Mouse (Mus musculus) embryonic facial prominence, embryonic 13.5 days (tissue): ENCODE results near the gene Mid1. TPM values are rescaled to one million over a fixed set of nuclear protein-coding genes. Genes with fewer than 3 reads are reported as not detected.

Experiments used
- ATAC-seq: fragments of 200-750 bp; cut with Nextera tagmentation; 2 replicates; pipeline ENCODE4 v1.8.0; 2017; ENCODE audit warnings: low read depth; ENCODE audit not compliant: insufficient number of reproducible peaks, insufficient read depth, low FRiP score, low TSS enrichment
- H3K27ac ChIP-seq: fragments of 300-500 bp; sonication (generic); 2 replicates; pipeline ENCODE4 v1.5.1; 2015; ENCODE audit warnings: moderate library complexity, mild to moderate bottlenecking, inconsistent platforms
- H3K27me3 ChIP-seq: fragments of 300-500 bp; sonication (generic); 2 replicates; pipeline ENCODE4 v1.6.1; 2015; ENCODE audit warnings: mild to moderate bottlenecking, inconsistent platforms
- H3K36me3 ChIP-seq: fragments of 300-500 bp; sonication (generic); 2 replicates; pipeline ENCODE4 v1.6.1; 2015; ENCODE audit warnings: mild to moderate bottlenecking, inconsistent platforms
- H3K4me1 ChIP-seq: fragments of 300-500 bp; sonication (generic); 2 replicates; pipeline ENCODE4 v1.6.1; 2015; ENCODE audit warnings: inconsistent platforms
- H3K4me2 ChIP-seq: fragments of 300-500 bp; sonication (generic); 2 replicates; pipeline ENCODE4 v1.6.1; 2015; ENCODE audit warnings: moderate library complexity, mild to moderate bottlenecking, inconsistent platforms
- H3K4me3 ChIP-seq: fragments of 300-500 bp; sonication (generic); 2 replicates; pipeline ENCODE4 v1.5.1; 2015; ENCODE audit warnings: mild to moderate bottlenecking, inconsistent platforms
- H3K9ac ChIP-seq: fragments of 300-500 bp; sonication (generic); 2 replicates; pipeline ENCODE4 v1.6.1; 2015; ENCODE audit warnings: mild to moderate bottlenecking, inconsistent platforms
- H3K9me3 ChIP-seq: fragments of 300-500 bp; sonication (generic); 2 replicates; pipeline ENCODE4 v1.6.1; 2016; ENCODE audit warnings: inconsistent platforms
- WGBS: fragments of 180-500 bp; shearing (Covaris S2); methylation state at CpG from one replicate; pipeline ENCODE4 v1.1.7; 2015; ENCODE audit warnings: mixed read lengths; 5-methylcytosine and 5-hydroxymethylcytosine counted together
- polyA plus RNA-seq: library from polyadenylated mRNA; unstranded; fragments of >200 nt; fragmentation: Nextera tagmentation; extraction: Ambion mirVana; gene quantifications from 2 replicates; pipeline ENCODE4 v1.2.1, GENCODE M21; 2015

The Mid1 gene
- polyA plus RNA-seq, 1 experiment from 2014 or later = 9.2 TPM

DNA sequence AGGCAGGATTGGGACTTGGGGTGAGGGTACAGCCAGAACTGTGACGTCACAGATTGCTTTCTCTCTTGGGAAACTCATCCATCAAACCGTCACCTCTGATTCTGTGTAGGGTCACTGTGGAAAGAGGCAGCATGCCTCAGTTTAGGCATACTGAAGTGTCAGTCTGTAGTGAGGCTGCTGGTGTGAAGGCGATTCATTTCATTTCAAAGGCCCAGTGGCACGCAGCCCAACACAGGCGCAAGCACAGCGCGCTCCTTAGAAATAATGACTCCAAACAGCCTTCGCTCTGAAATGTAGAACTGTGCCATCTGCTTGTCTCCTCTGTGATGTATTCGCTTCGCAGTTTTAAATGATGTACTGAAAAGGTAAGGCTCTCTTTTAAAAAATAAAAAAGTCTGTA, 141.9 kb downstream of the Mid1 start:
- Histone ChIP-seq H3K9ac (no peak overlapping the region), H3K27me3 (peaks cover 26% of the 10 kb centered on the region; the same call in 1 of the 2 replicates), H3K9me3 (no peaks in the 10 kb centered on the region), H3K4me3 (no peak overlapping the region), H3K36me3 (no peaks in the 10 kb centered on the region), H3K4me1 (no peaks in the 10 kb centered on the region), H3K27ac (no peak overlapping the region), H3K4me2 (no peak overlapping the region)
- ATAC-seq = no peak
- 74% methylated on average over 10 of the region's 10 CpGs for WGBS

DNA sequence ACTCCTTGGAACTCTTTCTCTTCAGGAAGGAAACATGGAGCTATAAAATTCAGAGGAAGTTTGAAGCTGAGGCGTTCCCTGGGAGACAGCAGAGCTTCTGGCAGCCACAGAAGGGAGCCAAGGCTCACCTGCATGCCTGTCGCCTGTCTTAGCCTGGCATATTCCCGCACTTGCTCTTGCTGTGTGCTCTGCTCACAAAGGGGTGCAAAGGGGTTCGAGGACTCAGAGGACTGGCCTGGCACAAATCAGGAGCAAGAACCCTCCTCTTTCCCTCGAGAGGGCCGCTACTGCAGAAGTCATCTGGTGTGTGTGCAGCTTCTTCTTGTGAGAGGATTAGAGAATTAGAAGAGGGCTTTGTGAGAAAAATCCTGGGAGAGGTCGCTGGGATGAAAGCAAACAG, 142.7 kb downstream of the Mid1 start:
- H3K36me3 ChIP-seq = no peaks in the 10 kb centered on the region
- peaks cover 24% of the 10 kb centered on the region; the same call in 1 of the 2 replicates for H3K27me3 ChIP-seq
- no peak overlapping the region for H3K4me3 ChIP-seq
- no peak for ATAC-seq
- H3K4me1 ChIP-seq = no peaks in the 10 kb centered on the region
- no peak overlapping the region for H3K4me2 ChIP-seq
- H3K27ac ChIP-seq = no peak overlapping the region
- no peak overlapping the region for H3K9ac ChIP-seq
- WGBS = 36% methylated on average over 7 of the region's 7 CpGs
- no peaks in the 10 kb centered on the region for H3K9me3 ChIP-seq

DNA sequence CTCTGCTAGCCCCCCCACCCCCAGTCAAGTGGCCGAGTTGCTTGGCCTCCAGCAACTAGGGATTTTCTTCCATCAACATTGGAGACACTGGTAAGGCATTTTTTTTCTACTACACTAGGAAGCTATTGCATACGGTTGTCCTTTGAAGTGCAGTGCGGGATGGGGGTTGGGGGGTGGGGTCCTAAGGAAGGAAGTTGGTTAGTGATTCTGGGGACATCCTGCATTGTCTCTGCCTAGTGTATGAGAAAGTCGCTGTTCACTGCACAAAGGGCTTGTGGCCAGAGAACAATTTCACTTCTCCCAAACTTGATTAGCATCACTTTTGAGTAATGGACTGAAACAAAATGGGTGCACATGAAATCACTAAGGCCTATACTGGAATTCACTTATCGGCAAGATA, 143.1 kb downstream of the Mid1 start:
- H3K4me3 ChIP-seq = no peak overlapping the region
- 35% methylated on average over 5 of the region's 5 CpGs for WGBS
- no peaks in the 10 kb centered on the region for H3K4me1 ChIP-seq
- no peaks in the 10 kb centered on the region for H3K36me3 ChIP-seq
- H3K27me3 ChIP-seq = peaks cover 21% of the 10 kb centered on the region; the same call in 1 of the 2 replicates
- H3K9ac ChIP-seq = no peak overlapping the region
- no peak for ATAC-seq
- no peak overlapping the region for H3K4me2 ChIP-seq
- no peak overlapping the region for H3K27ac ChIP-seq
- no peaks in the 10 kb centered on the region for H3K9me3 ChIP-seq

DNA sequence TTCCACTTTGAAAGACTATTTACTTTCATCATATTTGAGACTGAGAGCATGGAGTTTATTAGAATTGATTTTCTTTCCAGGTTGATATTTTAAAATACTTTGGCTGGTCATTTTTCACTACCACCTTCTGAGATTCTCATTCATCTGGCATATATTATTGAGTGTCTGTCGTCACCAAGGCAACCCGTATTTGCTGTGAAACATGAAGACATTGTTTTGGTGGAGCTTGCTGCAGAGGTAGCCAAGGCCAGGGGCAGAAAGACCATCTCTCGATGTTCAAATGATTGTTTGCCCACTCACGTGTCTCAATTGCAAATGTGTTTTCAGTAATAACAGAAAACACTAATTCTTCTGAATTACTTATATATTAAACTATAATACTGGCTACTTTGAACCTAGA, 145.1 kb downstream of the Mid1 start:
- H3K4me3 ChIP-seq = no peak overlapping the region
- no peak overlapping the region for H3K4me2 ChIP-seq
- H3K4me1 ChIP-seq = no peaks in the 10 kb centered on the region
- no peaks in the 10 kb centered on the region for H3K36me3 ChIP-seq
- no peak overlapping the region for H3K27ac ChIP-seq
- H3K9me3 ChIP-seq = no peaks in the 10 kb centered on the region
- WGBS = 33% methylated on average over 4 of the region's 4 CpGs
- ATAC-seq = no peak
- H3K9ac ChIP-seq = no peak overlapping the region
- peaks cover 19% of the 10 kb centered on the region; the same call in 1 of the 2 replicates for H3K27me3 ChIP-seq

DNA sequence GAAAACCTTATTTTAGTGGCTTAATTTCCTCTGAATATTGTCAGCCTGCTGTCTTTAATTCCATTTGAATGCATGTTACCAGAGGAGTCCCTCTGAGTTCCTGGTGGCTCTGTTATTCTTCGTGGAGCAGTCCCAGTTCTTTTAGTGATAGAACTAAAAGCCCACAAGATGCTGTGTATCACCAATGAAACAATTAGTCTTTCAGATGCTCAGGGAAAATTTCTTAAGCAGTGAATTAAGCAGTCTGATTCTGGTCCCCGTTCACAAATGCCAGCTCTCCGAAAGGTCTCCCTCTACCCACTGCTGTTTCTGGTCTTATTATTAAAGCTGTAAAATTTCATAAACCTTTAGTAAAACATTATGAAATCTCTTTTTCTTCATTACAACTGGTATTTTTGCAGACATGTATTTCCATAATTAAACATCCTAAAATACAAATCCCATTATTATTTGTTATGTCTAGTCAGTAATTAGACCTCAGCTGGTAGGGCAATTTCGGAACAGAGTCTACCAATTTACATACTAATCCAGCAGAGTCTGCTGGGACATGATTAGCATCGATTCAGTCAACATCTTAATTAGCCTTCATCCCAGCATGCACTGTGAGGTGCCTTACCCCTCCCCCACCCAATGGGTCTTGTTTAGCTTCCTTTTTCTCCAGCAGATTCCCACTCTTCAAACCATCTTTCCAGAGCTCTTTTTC, 153.1 kb downstream of the Mid1 start:
- Histone ChIP-seq H3K4me2 (no peak overlapping the region), H3K27me3 (no peaks in the 10 kb centered on the region; the same call in 1 of the 2 replicates), H3K9ac (no peak overlapping the region), H3K9me3 (no peaks in the 10 kb centered on the region), H3K36me3 (no peaks in the 10 kb centered on the region), H3K4me1 (no peaks in the 10 kb centered on the region), H3K27ac (no peak overlapping the region), H3K4me3 (no peak overlapping the region)
- ATAC-seq = no peak
- WGBS = 54% methylated on average over 5 of the region's 5 CpGs

DNA sequence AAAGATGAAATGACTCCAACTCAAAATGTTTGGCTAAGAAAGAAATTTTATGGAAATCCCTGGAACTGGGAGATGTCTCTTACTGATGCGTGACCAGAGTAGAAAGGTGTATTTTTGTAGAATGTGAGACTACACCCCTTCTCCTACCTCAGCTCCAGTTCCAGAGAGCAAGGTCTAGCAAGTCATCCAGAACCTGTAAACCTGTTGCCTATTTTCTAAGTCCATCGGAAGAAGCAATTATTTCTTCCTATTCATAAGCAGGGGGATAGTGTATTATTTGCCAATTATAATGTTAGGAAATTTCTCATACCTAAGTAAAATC, 153.6 kb downstream of the Mid1 start:
- H3K4me3 ChIP-seq = no peak overlapping the region
- H3K27ac ChIP-seq = no peak overlapping the region
- 89% methylated on average over 2 of the region's 2 CpGs for WGBS
- H3K36me3 ChIP-seq = no peaks in the 10 kb centered on the region
- ATAC-seq = no peak
- H3K9ac ChIP-seq = no peak overlapping the region
- H3K9me3 ChIP-seq = no peaks in the 10 kb centered on the region
- no peak overlapping the region for H3K4me2 ChIP-seq
- no peaks in the 10 kb centered on the region; the same call in 1 of the 2 replicates for H3K27me3 ChIP-seq
- no peaks in the 10 kb centered on the region for H3K4me1 ChIP-seq

DNA sequence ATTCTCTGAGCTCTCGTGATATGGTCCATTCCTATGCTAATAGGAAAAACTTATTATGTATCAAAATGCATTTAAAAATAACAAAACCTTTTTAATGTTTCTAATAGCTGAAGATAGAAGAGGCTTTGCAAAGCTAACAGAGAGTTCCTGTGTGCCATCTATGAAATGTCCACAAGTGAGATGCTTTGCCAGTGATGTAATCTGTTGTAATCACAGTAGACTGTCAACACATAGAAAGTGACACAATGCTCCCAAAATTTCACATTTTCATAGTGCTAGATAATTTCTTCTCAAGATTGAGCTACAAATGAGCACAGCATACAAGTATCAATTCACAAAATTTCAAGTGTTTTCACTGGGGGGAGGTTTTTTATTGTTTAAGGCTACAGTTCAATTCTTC, 158.3 kb downstream of the Mid1 start:
- peaks cover 24% of the 10 kb centered on the region for H3K27me3 ChIP-seq
- H3K9me3 ChIP-seq = no peaks in the 10 kb centered on the region
- H3K36me3 ChIP-seq = no peaks in the 10 kb centered on the region
- H3K9ac ChIP-seq = no peak overlapping the region
- H3K27ac ChIP-seq = no peak overlapping the region
- WGBS = 68% methylated on average over 1 of the region's 1 CpGs
- ATAC-seq = no peak
- H3K4me2 ChIP-seq = no peak overlapping the region
- no peak overlapping the region for H3K4me3 ChIP-seq
- H3K4me1 ChIP-seq = no peaks in the 10 kb centered on the region

DNA sequence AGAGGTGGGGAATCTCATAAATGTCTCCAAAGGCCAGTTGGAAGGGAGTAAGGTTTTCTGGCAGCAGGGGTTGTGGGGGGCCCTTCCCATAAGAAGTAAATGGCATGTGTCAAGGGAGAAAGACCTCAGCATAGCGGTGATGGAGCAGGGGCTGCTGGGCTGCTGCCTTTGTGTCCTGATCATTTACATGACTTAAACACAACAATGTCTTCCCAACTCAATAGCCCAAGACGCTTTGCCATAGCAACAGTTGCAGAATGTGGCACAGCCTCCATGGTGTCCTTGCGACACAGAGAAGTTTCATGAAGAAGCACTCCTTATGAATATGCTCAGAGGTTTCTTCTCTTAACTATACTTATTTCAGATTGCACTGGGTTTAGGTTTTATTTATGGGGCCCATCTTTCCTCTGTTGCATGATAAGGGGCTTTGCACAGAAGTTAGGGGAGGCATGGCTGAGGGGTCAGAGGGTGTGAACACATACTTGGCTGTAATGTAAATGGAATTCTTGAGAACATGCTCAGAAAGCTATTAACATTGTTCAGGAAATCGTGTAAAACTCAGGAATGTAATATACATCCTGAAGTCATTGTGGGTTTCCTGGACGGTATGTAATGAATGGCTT, 159.3 kb downstream of the Mid1 start:
- no peaks in the 10 kb centered on the region for H3K36me3 ChIP-seq
- H3K9ac ChIP-seq = no peak overlapping the region
- no peaks in the 10 kb centered on the region for H3K4me1 ChIP-seq
- 45% methylated on average over 5 of the region's 5 CpGs for WGBS
- no peak for ATAC-seq
- H3K4me2 ChIP-seq = no peak overlapping the region
- no peak overlapping the region for H3K4me3 ChIP-seq
- peaks cover 31% of the 10 kb centered on the region for H3K27me3 ChIP-seq
- H3K9me3 ChIP-seq = no peaks in the 10 kb centered on the region
- H3K27ac ChIP-seq = no peak overlapping the region

DNA sequence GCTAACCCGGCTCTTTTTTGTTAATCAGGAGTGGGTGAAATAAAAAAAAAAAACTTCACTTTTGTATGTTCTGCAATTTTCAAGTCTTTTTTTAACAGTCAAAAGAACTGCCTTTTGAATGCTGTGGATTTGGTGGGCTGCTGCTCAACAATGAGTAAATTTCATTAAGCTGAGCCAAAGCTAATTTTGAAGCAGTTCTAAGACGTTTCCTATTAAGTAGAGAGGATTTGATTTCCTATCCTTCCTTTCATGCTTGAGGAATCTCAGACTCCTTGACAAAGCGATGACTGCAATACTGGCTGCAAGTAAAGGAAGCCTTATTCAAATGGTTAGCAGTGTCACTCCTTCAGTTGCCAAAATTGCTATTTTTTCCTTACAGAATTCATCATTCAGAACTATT, 161.2 kb downstream of the Mid1 start:
- ATAC-seq = no peak
- no peak overlapping the region for H3K4me2 ChIP-seq
- H3K36me3 ChIP-seq = no peaks in the 10 kb centered on the region
- H3K9ac ChIP-seq = no peak overlapping the region
- 50% methylated on average over 3 of the region's 3 CpGs for WGBS
- peaks cover 34% of the 10 kb centered on the region for H3K27me3 ChIP-seq
- H3K4me3 ChIP-seq = no peak overlapping the region
- H3K27ac ChIP-seq = no peak overlapping the region
- H3K4me1 ChIP-seq = no peaks in the 10 kb centered on the region
- no peaks in the 10 kb centered on the region for H3K9me3 ChIP-seq

DNA sequence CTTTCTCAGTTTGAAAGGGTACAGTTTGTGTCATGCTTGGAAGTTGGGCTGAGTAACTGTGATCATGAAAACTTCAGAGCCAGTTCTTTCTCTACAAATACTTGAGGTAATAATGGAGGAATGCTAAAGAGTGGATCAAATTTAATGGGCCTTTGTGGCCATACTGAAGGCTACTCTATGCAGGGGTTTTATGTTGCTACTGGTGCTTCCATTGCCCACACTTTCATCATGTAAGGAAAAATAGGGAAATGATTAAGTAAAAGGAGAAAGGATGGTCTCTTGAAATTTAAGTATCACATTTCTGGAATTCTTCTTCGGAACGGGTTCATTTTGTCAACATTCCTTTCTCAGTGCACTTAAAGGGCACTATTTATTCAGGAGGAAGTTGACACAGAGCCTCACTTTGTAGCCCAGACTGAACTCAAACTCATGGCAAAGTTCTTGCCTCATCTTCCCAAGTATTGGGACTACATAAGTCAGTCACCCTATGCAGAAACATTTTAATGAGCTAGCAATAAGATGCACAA, 176.3 kb downstream of the Mid1 start:
- Histone ChIP-seq H3K27ac (no peak overlapping the region), H3K27me3 (peaks cover 11% of the 10 kb centered on the region), H3K4me2 (no peak overlapping the region), H3K9me3 (no peaks in the 10 kb centered on the region), H3K36me3 (no peaks in the 10 kb centered on the region), H3K9ac (no peak overlapping the region), H3K4me3 (no peak overlapping the region), H3K4me1 (no peaks in the 10 kb centered on the region)
- no peak for ATAC-seq
- 45% methylated on average over 2 of the region's 2 CpGs for WGBS

DNA sequence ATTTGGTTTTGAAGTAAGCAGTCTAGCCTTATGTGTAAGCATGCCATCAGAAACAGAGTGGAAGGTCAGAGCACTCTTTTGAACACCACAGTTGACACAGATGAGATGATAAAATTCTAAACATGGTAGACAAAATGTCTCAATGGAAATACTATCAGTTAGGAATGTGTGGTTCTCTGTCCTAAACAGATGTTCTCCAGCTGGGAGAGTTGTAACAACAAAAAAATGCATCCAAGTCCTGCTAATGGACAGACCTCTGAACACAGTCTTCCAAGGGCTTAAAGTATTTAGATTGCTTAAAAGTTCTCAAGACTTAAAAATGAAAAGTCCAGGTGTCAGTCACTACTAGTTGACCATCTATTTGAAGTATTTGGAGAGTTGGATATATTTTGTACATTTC, 177.4 kb downstream of the Mid1 start:
- H3K27me3 ChIP-seq = peaks cover 11% of the 10 kb centered on the region
- H3K9ac ChIP-seq = no peak overlapping the region
- H3K27ac ChIP-seq = no peak overlapping the region
- no peak for ATAC-seq
- no peaks in the 10 kb centered on the region for H3K36me3 ChIP-seq
- no peaks in the 10 kb centered on the region for H3K4me1 ChIP-seq
- H3K9me3 ChIP-seq = no peaks in the 10 kb centered on the region
- no peak overlapping the region for H3K4me2 ChIP-seq
- no peak overlapping the region for H3K4me3 ChIP-seq

DNA sequence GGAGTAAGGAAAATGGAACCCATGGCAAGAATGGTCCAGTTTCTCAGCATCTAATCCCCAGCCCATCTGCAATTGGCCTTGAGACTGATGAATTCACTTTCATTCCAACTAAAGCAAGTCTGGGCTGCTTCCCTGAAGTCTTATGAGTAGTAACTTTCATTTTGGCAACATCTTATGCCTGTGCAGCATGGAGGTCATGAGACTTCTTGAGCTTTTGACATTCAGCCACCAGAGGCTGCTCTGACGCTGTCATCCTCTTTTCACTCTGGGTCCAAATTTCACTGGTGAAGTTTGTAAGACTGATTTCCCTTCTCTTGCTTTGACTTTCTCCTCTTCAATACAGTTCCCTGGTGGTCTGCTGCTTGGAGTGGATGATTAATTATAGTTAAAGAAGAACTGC, 177.8 kb downstream of the Mid1 start:
- H3K27ac ChIP-seq = no peak overlapping the region
- H3K9ac ChIP-seq = no peak overlapping the region
- H3K4me3 ChIP-seq = no peak overlapping the region
- ATAC-seq = no peak
- no peaks in the 10 kb centered on the region for H3K9me3 ChIP-seq
- H3K4me1 ChIP-seq = no peaks in the 10 kb centered on the region
- no peaks in the 10 kb centered on the region for H3K36me3 ChIP-seq
- WGBS = 54% methylated on average over 1 of the region's 1 CpGs
- peaks cover 8% of the 10 kb centered on the region for H3K27me3 ChIP-seq
- no peak overlapping the region for H3K4me2 ChIP-seq
